Mouse (Mus musculus): ENCODE measurements around the gene Efna2.

Efna2 gene

GRCm38 (mm10) chr10:80141786-80142529 lies 37.3 kb upstream of the Efna2 start:
- DNase-seq (ENCODE audit: low read depth, low spot score), result peak; percentile 97

- DNase-seq (ENCODE audit: low read depth, low spot score), result no peak
Observed at GRCm38 (mm10) chr10:80142530-80142925, 36.8 kb upstream of the Efna2 start.

GRCm38 (mm10) chr10:80143664-80144063 lies 35.6 kb upstream of the Efna2 start:
- no peak for DNase-seq (ENCODE audit: low read depth, low spot score)

DNA sequence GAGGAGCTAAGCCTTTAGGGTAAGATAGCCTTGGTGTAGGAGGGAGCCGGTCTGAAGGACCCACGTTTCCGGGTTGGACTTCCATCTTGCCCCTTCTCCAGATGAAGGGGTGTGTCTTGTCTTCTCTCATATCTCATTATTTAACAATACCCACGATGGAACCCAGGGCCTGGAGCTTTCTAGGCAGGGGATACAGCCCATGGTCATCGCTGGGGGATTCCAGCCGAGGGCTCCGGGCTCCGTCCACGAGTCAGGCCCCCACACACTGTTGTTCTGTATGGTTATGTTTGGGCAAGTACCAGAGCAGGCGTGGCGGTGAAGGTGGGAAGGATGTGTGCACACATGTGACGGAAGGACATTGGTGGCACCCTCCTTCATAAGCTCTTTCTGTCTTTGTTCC lies 35.1 kb upstream of the Efna2 start:
- DNase-seq (ENCODE audit: low read depth, low spot score), result no peak

DNA sequence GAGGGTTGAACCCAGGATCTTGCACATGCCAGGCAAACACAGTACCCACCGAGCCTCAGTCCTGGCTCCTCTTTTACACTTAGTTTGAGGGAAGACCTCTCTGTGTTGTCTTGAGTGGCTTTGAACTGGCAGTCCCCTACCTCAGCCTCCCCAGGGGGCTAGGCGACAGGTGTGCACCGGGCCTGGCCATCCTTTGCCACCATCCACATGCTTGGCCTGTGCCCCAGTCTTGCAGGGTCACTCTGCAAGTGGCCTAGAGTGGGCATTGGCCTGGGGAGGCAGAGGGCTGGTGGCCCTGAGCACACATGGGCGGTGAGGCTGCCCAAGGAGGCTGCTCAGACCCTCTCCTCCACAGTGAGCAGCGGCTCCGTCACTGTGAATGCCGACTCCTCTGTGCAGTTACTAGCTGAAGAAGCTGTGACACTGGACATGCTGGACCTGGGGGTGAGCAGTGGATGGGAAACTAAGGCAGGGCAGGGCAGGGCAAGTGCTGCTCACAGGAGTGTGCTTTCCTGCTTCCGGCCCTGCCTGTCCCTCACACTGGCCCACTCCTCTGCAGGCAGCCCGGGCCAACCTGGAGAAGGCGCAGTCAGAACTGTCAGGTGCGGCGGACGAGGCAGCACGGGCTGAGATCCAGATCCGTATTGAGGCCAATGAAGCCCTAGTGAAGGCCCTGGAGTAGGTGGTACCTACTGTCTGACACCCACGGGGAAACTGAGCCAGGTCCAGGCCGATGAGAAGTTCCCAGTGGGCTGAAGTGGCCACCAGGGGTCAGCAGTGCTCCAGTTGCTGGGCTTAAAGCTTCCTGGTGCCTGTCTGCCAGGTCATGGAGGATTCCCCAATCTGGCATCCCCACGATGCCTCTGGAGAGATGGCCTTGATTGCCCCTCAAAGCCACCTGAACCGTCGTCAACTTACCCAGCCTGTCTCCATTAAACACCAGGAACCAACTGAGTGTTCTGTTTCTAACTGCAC lies 34.1 kb upstream of the Efna2 start:
- no peak for DNase-seq (ENCODE audit: low read depth, low spot score)

GRCm38 (mm10) chr10:80145896-80146295 lies 33.4 kb upstream of the Efna2 start:
- no peak for DNase-seq (ENCODE audit: low read depth, low spot score)

GRCm38 (mm10) chr10:80146568-80147011 lies 32.7 kb upstream of the Efna2 start:
- no peak for DNase-seq (ENCODE audit: low read depth, low spot score)

- DNase-seq (ENCODE audit: low read depth, low spot score), result no peak
Observed at GRCm38 (mm10) chr10:80147146-80147718, 32.0 kb upstream of the Efna2 start.

DNA sequence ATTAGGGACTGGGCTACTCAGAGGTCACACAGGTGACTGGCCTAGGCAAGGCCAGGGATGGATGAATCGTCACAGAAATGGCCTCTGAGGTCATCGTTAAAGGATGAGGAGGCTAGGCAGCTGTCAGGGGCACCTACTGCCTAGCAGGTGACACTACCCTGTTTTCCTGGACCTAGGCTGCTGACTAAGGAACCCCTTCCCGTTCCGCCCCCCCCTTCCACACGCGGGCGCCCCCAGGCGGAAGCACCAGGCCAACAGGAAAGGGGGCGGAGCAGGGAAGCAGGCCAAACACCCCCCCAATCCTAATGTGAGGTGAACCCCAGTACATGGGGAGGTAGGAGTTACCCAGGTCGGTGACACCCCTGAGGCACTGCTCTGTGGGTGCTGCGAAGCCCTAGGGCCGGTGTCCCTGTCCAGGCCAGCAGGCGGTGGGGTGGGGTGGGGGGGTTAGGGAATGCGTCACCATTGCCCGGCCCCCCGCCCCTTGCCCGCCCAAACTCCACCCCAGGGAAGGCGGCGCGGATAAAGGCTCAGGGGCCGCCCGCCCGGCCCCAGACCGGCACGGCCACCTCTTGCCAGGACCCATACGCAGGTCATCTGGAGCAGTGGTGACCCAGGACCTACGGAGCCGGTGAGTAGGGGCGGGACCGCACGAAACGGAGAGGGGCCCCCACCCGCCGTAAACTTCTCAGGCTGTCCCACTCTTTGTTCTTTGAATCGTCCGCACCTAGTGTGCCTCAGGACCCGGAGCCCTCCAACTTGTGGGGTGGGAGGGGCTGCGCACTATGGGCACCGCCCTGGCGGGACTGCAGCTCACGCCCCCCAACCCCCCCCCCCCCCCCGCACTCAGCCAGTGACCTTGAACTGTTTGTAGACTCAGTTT lies 31.3 kb upstream of the Efna2 start, which contains the start of gene Midn:
Gene Midn (plus strand): TSS at position 554 of the 883 bp plus-strand sequence.
- DNase-seq (ENCODE audit: low read depth, low spot score), result no peak

DNA sequence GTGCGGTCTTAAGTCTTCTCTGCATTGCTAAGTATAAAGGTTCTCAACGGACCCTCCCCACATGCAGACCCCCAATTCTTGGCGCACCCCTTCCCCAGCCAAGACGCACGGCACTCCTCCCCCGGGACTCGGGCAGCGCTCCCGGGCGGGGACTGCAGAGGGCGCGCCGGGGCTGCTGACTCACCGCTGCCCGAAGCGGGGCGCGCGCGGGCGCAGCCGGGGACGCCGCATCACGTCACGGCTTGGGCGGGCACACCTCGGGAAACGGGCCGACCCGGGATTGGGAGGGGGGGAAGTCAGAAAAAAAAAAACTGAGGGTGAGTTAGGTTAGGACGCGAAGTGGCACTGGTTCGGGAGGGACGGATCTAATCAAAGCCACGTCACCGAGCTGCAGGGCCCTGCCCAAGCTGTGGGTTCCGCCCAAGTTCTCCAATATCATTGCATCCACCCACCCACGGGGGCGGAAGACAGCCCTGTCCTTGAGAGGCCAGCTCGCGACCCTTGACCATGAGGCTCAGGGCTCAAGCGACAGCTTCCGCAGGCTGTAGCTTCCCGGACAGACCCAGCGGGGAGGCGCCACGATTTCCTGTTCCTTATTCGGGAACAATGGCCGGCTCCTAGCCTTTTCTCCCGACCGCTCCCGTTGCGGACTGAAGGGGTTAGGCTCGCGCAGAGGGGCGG lies 30.5 kb upstream of the Efna2 start:
- peak; percentile 81 for DNase-seq (ENCODE audit: low read depth, low spot score)

GRCm38 (mm10) chr10:80149291-80150225 lies 29.7 kb upstream of the Efna2 start:
- DNase-seq (ENCODE audit: low read depth, low spot score), result peak; percentile 93

- DNase-seq (ENCODE audit: low read depth, low spot score), result no peak
Observed at GRCm38 (mm10) chr10:80150226-80151210, 28.8 kb upstream of the Efna2 start.

DNA sequence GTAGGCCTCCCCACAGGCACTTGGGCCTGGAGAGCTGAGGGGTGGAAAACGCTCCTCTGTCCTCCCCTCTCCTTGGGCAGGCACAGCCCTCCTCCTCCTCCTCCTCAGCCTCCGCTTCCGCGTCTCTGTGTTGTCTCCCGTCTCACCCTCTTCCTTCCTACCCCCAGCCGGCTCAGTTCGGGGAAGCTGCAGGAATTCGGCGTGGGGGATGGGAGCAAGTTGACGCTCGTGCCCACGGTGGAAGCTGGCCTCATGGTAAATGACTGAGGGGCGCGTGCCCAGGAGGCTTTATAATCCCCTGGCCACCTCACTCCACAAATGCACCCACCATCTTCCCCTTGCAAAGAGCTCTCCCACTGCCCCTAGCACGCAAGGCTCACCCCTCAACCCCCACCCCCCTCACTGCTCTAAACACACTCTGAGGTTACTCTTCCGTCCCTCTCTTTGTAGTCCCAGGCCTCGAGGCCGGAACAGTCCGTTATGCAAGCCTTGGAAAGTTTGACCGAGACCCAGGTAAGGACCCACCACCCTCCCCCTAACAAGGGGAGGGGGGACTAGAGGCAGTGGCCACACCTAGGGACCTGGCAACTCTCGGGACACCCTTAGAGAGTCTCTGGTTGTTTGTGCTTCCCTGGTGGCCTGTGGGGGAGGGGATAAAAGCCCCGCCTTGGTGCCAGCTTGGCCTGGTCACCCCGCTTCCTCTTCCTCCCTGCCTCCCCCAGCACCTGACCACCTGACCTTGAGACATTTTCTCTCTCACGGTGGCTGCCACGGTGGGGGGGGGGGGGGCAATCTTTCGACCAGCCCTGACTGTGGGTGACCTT lies 27.9 kb upstream of the Efna2 start:
- no peak for DNase-seq (ENCODE audit: low read depth, low spot score)

GRCm38 (mm10) chr10:80152071-80152872 lies 27.0 kb upstream of the Efna2 start:
- no peak for DNase-seq (ENCODE audit: low read depth, low spot score)

- DNase-seq (ENCODE audit: low read depth, low spot score), result no peak
Observed at GRCm38 (mm10) chr10:80152873-80153260, 26.4 kb upstream of the Efna2 start.

- DNase-seq (ENCODE audit: low read depth, low spot score), result no peak
Observed at GRCm38 (mm10) chr10:80153713-80154112, 25.6 kb upstream of the Efna2 start.
